Mouse (Mus musculus) forebrain, embryonic 11.5 days (tissue): Measurements from ENCODE around the gene H2afj. TPM values are rescaled to one million over a fixed set of nuclear protein-coding genes. Genes with fewer than 3 reads are reported as not detected.

Experiments used
- ATAC-seq: fragments of 200-750 bp; cut with Nextera tagmentation; replicated peaks from 2 replicates; pipeline ENCODE4 v1.8.0; 2017; ENCODE audit warnings: moderate TSS enrichment; ENCODE audit not compliant: low FRiP score
- DNase-seq: peaks from one replicate; pipeline ENCODE4 v3.0.0-alpha.2; 2017; ENCODE audit warnings: low spot score
- H3K27ac ChIP-seq: fragments of 300-500 bp; sonication (generic); 2 replicates; pipeline ENCODE4 v1.5.1; 2014; ENCODE audit warnings: low read depth, low read length
- H3K27me3 ChIP-seq: fragments of 300-500 bp; sonication (generic); 2 replicates; pipeline ENCODE4 v1.6.1; 2014; ENCODE audit warnings: mild to moderate bottlenecking, low read length, mixed read lengths; ENCODE audit not compliant: control insufficient read depth, insufficient read depth
- H3K36me3 ChIP-seq: fragments of 300-500 bp; sonication (generic); 2 replicates; pipeline ENCODE4 v1.6.1; 2014; ENCODE audit warnings: mild to moderate bottlenecking, low read length, moderate library complexity, mixed read lengths; ENCODE audit not compliant: control insufficient read depth, insufficient read depth
- H3K4me1 ChIP-seq: fragments of 300-500 bp; sonication (generic); replicated peaks from 2 replicates; pipeline ENCODE4 v1.6.1; 2014; ENCODE audit warnings: low read length, mixed read lengths; ENCODE audit not compliant: control insufficient read depth, insufficient read depth
- H3K4me2 ChIP-seq: fragments of 300-500 bp; sonication (generic); 2 replicates; pipeline ENCODE4 v1.6.1; 2014; ENCODE audit warnings: low read depth, mild to moderate bottlenecking, low read length, moderate library complexity, mixed read lengths; ENCODE audit not compliant: severe bottlenecking
- H3K4me3 ChIP-seq: fragments of 300-500 bp; sonication (generic); 2 replicates; pipeline ENCODE4 v1.5.1; 2014; ENCODE audit warnings: low read depth, low read length
- H3K9ac ChIP-seq: fragments of 300-500 bp; sonication (generic); 2 replicates; pipeline ENCODE4 v1.6.1; 2014; ENCODE audit warnings: low read length
- H3K9me3 ChIP-seq: fragments of 300-500 bp; sonication (generic); 2 replicates; pipeline ENCODE4 v1.6.1; 2016; ENCODE audit warnings: low read length, mixed read lengths; ENCODE audit not compliant: control insufficient read depth
- WGBS: fragments of 180-500 bp; shearing (Covaris S2); extraction: QIAGEN DNeasy Blood & Tissue Kit; methylation state at CpG from one replicate; pipeline ENCODE4 v1.1.7; 2014; 5-methylcytosine and 5-hydroxymethylcytosine counted together
- polyA plus RNA-seq: library from polyadenylated mRNA; unstranded; fragments of >200 nt; fragmentation: Nextera tagmentation; extraction: Ambion mirVana; gene quantifications from 2 replicates; pipeline ENCODE4 v1.2.1, GENCODE M21; 2014

Gene H2afj
- polyA plus RNA-seq, 1 experiment from 2014 or later = 85.0 TPM

DNA sequence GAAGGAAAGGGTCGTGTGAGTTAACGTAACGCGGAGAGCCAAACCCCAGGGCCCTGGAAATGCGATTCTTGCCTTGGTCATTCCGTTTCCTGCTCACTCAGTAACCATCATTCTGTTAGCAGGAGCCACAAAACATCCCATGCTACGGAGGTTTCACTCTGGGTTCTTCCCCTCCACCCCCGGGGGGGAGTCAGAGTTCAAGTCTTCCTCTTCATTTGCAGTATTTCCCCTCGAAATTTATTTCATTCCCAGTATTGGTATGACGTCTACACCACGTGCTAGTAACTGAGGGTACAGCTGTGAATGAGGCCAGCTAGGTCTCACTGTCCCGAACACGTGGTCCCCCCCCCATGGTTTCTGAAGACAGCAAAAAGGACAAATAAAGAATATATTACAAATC is 1.6 kb downstream of the H2afj start:
- Histone ChIP-seq H3K4me2 (peak overlapping the region; percentile 85; the same call in 1 of the 2 replicates), H3K27ac (no peak overlapping the region), H3K36me3 (peaks cover 3% of the 10 kb centered on the region; the same call in 1 of the 2 replicates), H3K27me3 (no peaks in the 10 kb centered on the region), H3K9me3 (no peaks in the 10 kb centered on the region), H3K4me3 (no peak overlapping the region), H3K9ac (no peak overlapping the region), H3K4me1 (peaks cover 7% of the 10 kb centered on the region)
- ATAC-seq = no peak
- no peak for DNase-seq
- 83% methylated on average over 13 of the region's 13 CpGs for WGBS

DNA sequence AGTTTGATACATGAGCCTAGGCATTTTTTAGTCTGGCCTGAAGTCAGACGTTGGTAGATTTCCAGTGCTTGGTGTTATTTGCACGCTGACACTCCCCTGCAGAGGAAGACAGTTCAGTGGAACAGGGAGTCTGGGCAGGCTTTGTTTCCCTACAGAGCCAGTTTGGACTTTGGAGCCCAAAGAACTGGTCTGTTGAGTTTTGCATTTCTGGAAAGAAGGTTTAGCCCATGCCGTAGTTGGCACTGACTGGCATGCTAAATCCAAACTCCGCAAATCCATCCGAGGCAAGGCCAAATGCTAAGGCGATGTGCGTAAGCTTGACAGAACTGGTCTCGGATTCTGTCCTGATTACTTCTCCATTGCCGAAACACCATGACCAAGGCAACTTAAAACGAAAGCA is 3.2 kb downstream of the H2afj start:
- DNase-seq = no peak
- H3K36me3 ChIP-seq = peaks cover 11% of the 10 kb centered on the region

GRCm38 (mm10) chr6:136813117-136813516 is 5.1 kb downstream of the H2afj start:
- Histone ChIP-seq H3K36me3 (peaks cover 22% of the 10 kb centered on the region), H3K4me1 (peaks cover 7% of the 10 kb centered on the region), H3K27me3 (no peaks in the 10 kb centered on the region), H3K27ac (no peak overlapping the region), H3K4me2 (no peak overlapping the region), H3K9ac (no peak overlapping the region), H3K9me3 (no peaks in the 10 kb centered on the region), H3K4me3 (no peak overlapping the region)
- ATAC-seq (no peak), DNase-seq (no peak)
- 53% methylated on average over 4 of the region's 4 CpGs for WGBS

More for the DNA sequence above, 3.2 kb downstream of the H2afj start:
- H3K4me3 ChIP-seq = no peak overlapping the region
- H3K9ac ChIP-seq = no peak overlapping the region
- no peak overlapping the region for H3K4me2 ChIP-seq
- H3K9me3 ChIP-seq = no peaks in the 10 kb centered on the region
- no peak for ATAC-seq
- no peaks in the 10 kb centered on the region for H3K27me3 ChIP-seq
- H3K27ac ChIP-seq = no peak overlapping the region
- peaks cover 7% of the 10 kb centered on the region for H3K4me1 ChIP-seq
- WGBS = 91% methylated on average over 10 of the region's 10 CpGs

GRCm38 (mm10) chr6:136815381-136815780 is 7.3 kb downstream of the H2afj start:
- Histone ChIP-seq H3K27ac (no peak overlapping the region), H3K36me3 (peaks cover 33% of the 10 kb centered on the region), H3K4me1 (no peaks in the 10 kb centered on the region), H3K4me2 (no peak overlapping the region), H3K9ac (no peak overlapping the region), H3K27me3 (no peaks in the 10 kb centered on the region), H3K4me3 (no peak overlapping the region), H3K9me3 (no peaks in the 10 kb centered on the region)
- no peak for ATAC-seq
- no peak for DNase-seq
- 96% methylated on average over 7 of the region's 7 CpGs for WGBS

DNA sequence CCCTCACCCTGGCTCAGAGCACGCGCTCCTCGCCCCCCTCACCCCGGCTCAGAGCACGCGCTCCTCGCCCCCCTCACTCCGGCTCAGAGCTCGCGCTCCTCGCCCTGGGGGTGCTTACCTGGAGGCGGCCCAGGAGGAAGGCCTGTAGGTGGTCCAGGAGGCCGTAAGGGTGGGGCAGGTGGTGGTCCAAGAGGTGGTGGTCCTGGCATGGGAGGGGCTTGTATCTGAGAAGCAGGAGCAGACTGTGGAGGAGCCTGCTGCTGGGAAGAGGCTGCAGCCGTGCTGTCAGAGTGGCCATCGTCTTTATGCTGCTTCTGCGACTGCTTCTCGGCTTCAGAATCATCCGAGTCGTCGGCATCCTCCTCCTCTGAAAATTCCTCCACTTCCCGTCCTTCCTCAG is 8.8 kb downstream of the H2afj start:
- H3K27me3 ChIP-seq = no peaks in the 10 kb centered on the region
- peaks cover 36% of the 10 kb centered on the region for H3K36me3 ChIP-seq
- H3K4me2 ChIP-seq = no peak overlapping the region
- ATAC-seq (no peak), DNase-seq (no peak)
- no peaks in the 10 kb centered on the region for H3K4me1 ChIP-seq
- H3K27ac ChIP-seq = no peak overlapping the region
- no peaks in the 10 kb centered on the region for H3K9me3 ChIP-seq
- H3K9ac ChIP-seq = no peak overlapping the region
- 94% methylated on average over 21 of the region's 21 CpGs for WGBS
- H3K4me3 ChIP-seq = no peak overlapping the region

DNA sequence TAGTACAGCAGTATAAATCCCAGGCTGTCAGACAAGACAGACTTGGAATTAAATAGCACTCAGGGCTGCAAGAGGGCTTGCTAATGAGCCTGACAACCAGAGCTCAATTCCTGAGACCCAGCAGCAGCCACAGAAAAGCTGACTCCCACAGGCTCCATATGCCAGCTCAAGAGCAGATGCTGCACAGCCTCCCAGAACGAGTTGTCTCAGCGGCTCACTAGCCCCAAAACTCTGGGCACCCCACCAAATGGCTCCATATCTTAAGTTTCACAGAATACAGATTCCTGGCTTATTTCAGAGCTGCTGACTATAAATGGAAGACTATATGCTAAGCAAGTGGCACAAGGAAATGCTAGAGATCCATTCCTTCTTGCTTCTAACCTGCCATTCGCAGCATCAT is 9.5 kb downstream of the H2afj start:
- no peak for ATAC-seq
- 93% methylated on average over 3 of the region's 3 CpGs for WGBS
- Histone ChIP-seq H3K4me2 (no peak overlapping the region), H3K4me3 (no peak overlapping the region), H3K9ac (no peak overlapping the region), H3K27ac (no peak overlapping the region), H3K9me3 (no peaks in the 10 kb centered on the region), H3K4me1 (no peaks in the 10 kb centered on the region), H3K36me3 (peaks cover 36% of the 10 kb centered on the region), H3K27me3 (no peaks in the 10 kb centered on the region)
- no peak for DNase-seq

- DNase-seq = no peak
- Histone ChIP-seq H3K27ac (no peak overlapping the region), H3K4me3 (no peak overlapping the region), H3K9ac (no peak overlapping the region), H3K27me3 (no peaks in the 10 kb centered on the region), H3K4me1 (no peaks in the 10 kb centered on the region), H3K4me2 (no peak overlapping the region), H3K9me3 (no peaks in the 10 kb centered on the region), H3K36me3 (peaks cover 31% of the 10 kb centered on the region)
- no peak for ATAC-seq
- 97% methylated on average over 21 of the region's 21 CpGs for WGBS
These were observed 12.3 kb downstream of the H2afj start for GRCm38 (mm10) chr6:136820381-136820780.

DNA sequence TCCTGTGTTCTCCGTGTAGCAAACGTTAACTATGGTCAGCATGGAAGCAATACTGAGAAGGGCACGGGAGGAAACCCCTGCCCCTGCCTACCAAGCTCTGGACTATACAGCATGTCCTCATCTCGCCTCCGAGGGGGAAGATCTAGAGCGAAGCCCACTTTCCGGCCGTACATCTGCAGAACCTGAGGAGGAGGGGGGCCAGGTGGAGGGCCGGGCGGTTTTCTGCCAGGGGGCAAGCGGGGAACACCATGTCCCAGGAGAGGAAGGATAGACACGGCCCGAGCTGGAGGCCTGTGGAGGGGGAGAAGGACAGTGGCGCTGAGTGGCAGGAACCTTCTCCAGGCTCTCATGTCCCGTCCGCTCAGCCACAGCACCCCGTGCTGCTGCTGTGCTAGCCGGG is 13.0 kb downstream of the H2afj start:
- no peak for ATAC-seq
- no peaks in the 10 kb centered on the region for H3K4me1 ChIP-seq
- DNase-seq = no peak
- WGBS = 96% methylated on average over 18 of the region's 18 CpGs
- no peak overlapping the region for H3K27ac ChIP-seq
- no peak overlapping the region for H3K9ac ChIP-seq
- no peaks in the 10 kb centered on the region for H3K9me3 ChIP-seq
- H3K36me3 ChIP-seq = peaks cover 25% of the 10 kb centered on the region
- H3K4me3 ChIP-seq = no peak overlapping the region
- H3K27me3 ChIP-seq = no peaks in the 10 kb centered on the region
- no peak overlapping the region for H3K4me2 ChIP-seq

DNA sequence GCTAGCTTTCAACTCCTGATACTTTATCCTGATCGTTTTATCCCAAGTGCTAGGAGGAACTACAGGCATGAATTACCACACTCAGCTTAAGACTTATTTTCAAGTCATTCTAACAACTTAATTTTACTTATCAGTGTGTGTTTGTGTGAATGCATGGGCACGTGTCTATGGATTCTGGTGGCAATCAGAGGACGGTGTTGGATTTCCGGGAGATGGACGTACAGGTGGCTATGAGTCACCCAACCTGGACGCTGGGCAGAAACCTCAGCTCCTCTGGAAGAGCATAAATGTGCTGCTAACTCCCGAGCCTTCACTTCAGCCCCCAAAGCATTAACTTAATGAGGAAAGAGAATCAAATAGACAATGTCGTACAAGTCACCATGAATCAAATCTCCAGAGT is 16.9 kb downstream of the H2afj start:
- no peak overlapping the region for H3K4me3 ChIP-seq
- no peaks in the 10 kb centered on the region for H3K27me3 ChIP-seq
- H3K4me2 ChIP-seq = no peak overlapping the region
- no peaks in the 10 kb centered on the region; the same call in 1 of the 2 replicates for H3K4me1 ChIP-seq
- no peaks in the 10 kb centered on the region for H3K9me3 ChIP-seq
- peaks cover 6% of the 10 kb centered on the region for H3K36me3 ChIP-seq
- no peak overlapping the region for H3K9ac ChIP-seq
- no peak for DNase-seq
- ATAC-seq = no peak
- no peak overlapping the region for H3K27ac ChIP-seq
- 95% methylated on average over 8 of the region's 8 CpGs for WGBS
